Mouse (Mus musculus) common myeloid progenitor, adult 5-6 weeks (primary cell): Measurements from ENCODE around the gene Crp. TPM values are rescaled to one million over a fixed set of nuclear protein-coding genes. Genes with fewer than 3 reads are reported as not detected.

Experiments
- ATAC-seq: replicated peaks from 2 replicates; pipeline ENCODE4 v1.8.0; 2016; ENCODE audit warnings: low read depth, mild to moderate bottlenecking, moderate TSS enrichment, inconsistent platforms; ENCODE audit not compliant: poor library complexity, severe bottlenecking
- total RNA-seq: library from RNA; stranded (forward); fragments of 200-1000, 187-1606 nt; gene quantifications from 2 replicates; pipeline ENCODE4 v1.2.3, GENCODE M21; 2017

The Crp gene
- total RNA-seq, 1 experiment from 2014 or later: not detected

GRCm38 (mm10) chr1:172709788-172710350, 12.0 kb downstream of the Crp start:
- no peak for ATAC-seq

DNA sequence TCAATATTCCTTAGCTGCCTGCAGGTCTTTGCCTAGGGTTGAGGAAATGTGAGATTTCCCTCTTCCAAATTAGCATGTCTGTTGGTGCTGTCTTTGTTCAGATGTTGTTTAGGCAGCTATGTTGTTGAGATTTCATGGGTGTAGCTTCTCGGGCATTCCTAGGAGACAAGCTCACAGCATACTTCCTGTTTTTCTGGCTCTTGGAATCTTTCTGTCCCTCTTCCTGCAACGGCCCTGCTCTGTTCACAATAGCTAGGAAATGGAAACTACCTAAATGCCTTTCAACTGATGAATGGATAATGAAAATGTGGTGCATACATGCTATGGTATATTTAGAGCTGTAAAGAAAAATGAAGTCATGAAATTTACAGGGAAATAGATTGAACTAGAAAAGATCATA, 13.5 kb downstream of the Crp start:
- ATAC-seq: no peak

DNA sequence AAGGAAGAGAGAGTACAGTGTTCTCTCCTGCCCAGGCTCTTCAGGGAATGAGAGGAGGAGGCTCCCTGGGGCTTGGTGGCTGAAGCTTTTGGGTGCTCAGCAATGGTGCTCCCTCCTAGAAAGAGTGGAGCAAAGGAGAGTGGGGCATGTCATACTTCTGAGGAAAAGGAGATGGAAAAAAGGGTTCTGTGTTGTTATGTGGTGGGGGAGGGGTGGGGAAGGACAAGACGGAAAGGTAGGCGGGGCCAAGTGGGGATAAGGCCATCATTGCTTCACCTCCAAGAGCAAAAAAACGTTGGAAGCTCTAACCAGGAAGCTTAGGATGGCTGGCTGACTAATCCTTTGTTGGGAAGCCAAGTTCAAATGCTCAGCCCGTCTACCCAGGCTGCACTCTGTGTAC, 14.1 kb downstream of the Crp start:
- no peak for ATAC-seq

GRCm38 (mm10) chr1:172751241-172751640, 53.4 kb downstream of the Crp start:
- ATAC-seq: no peak

DNA sequence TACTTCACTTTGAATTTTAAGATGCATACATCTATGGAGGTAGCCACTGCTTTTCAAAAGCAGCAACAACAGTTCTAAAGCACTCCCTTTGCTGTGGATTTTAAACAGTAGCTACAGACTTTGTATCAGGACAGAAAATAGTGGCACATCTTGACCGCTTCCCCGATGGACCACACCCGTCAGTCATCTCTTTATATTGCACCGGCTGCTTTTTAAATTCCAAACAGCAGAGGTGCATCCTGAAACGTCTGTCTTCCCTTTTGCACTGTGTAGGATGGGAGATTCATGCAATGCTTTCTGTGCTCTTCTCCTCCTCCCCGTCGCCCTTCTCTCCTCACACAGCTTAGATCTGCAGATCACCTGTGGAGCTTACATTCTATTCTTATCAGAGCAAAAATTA, 57.3 kb downstream of the Crp start:
- ATAC-seq: no peak

DNA sequence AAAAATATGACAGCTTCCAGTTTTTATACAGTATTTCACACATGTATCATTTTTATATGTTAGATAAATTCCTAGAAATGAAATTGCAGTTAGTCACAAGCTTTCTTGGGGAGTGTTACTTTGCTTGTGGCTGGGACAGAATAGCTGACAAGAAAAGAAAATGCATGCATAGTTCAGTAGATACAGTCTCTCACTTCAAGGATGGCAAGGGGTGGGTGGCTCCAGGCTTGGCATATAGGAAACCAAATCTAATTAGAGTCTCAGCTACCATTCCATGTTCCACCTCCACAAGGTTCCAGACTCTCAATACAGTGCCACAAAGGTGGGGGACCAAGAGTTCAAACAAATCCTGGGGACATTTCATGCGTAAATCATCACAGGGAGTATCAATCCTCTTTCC, 61.7 kb downstream of the Crp start:
- ATAC-seq: no peak

- ATAC-seq: no peak
These were observed 81.3 kb downstream of the Crp start for GRCm38 (mm10) chr1:172779195-172779594.

- ATAC-seq: peak; percentile 56
These were observed 87.5 kb downstream of the Crp start for GRCm38 (mm10) chr1:172785322-172785721.

GRCm38 (mm10) chr1:172785886-172786285, 88.0 kb downstream of the Crp start:
- ATAC-seq: no peak

- ATAC-seq: no peak
These were observed 131.1 kb downstream of the Crp start for GRCm38 (mm10) chr1:172828975-172829374.

DNA sequence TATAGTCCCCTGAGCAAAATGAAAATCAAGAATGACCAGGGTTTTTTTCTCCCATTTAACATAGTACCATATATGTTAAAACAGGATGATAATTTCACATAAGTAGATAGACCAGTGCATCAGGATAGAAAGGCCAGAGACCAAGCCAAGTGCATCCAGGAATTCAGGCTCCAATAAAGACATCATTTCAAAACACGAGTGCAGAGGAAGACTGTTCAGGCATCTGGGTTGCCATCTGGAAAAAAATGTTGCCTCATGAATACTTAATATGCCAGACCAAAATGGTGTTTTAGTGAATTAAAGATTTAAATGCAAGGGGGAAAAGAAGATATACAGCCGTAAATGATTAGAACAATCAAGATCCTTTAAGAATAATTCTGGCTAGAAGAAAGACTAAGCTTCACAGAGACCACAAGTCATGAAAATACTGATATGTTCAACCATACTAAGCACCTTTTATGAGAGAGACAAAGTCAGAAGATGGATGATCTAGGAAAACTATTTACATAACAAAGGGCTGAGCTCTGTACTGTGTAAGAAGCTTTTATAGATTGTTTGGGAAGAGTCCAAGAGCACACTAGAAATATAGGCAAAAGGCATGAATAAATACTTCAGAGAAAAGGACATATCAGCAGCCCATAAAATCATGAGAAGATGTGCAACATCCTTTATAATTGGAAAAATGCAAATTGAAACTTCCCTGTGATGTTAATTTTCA, 149.3 kb downstream of the Crp start:
- ATAC-seq: no peak

GRCm38 (mm10) chr1:172848171-172848570, 150.3 kb downstream of the Crp start:
- no peak for ATAC-seq

DNA sequence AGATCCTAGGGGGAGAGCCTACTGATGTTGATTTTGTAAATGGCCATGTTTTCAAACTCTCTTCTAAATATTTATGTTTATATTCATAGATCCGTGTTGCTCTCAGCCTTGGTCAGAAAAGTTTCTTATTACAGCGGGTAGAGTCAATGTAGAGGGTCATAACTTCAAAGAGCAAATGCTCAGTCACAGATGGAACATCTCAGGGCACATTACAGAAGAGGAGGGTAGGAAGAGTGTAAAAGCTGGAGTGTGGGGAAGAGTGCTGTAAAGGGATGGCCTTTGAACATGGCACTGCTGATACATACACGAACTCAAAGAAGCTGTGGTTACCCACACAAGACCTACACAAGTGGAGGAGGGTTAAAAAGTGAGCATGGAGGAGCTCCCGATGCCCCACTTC, 177.4 kb downstream of the Crp start:
- no peak for ATAC-seq

- no peak for ATAC-seq
These were observed 178.8 kb downstream of the Crp start for GRCm38 (mm10) chr1:172876675-172877074.

Other genes with a start within 250 kb of the Crp start
- gene Slamf9, start 222.7 kb upstream of the Crp start, total RNA-seq: not detected in 2 replicates
- 0.14 and 2.2 TPM in 2 replicates for gene Igsf9, start 216.3 kb upstream of the Crp start, total RNA-seq
- 212 and 241 TPM in 2 replicates for gene Tagln2, start 198.0 kb upstream of the Crp start, total RNA-seq
- gene Cfap45, start 177.3 kb upstream of the Crp start, total RNA-seq: 0.32 and 2.0 TPM in 2 replicates
- gene Vsig8, start 142.1 kb upstream of the Crp start, total RNA-seq: not detected in 2 replicates
- gene Slamf8, start 107.5 kb upstream of the Crp start, total RNA-seq: 0.44 TPM in 1 of 2 replicates, not detected in the other
- not detected in 2 replicates for gene Fcrl6, start 95.5 kb upstream of the Crp start, total RNA-seq
- 0.82 and 2.6 TPM in 2 replicates for gene Dusp23, start 65.1 kb upstream of the Crp start, total RNA-seq
- gene Apcs, start 197.0 kb downstream of the Crp start, total RNA-seq: not detected in 2 replicates